Mouse (Mus musculus) midbrain, embryonic 12.5 days (tissue): ENCODE data around the gene Filip1l. TPM values are rescaled to one million over a fixed set of nuclear protein-coding genes. Genes with fewer than 3 reads are reported as not detected.

ENCODE experiments used
- ATAC-seq: fragments of 200-750 bp; cut with Nextera tagmentation; 2 replicates; pipeline ENCODE4 v1.8.0; 2017; ENCODE audit warnings: low read depth, moderate TSS enrichment, moderate library complexity; ENCODE audit not compliant: low FRiP score
- H3K27ac ChIP-seq: fragments of 300-500 bp; sonication (generic); replicated peaks from 2 replicates; pipeline ENCODE4 v1.5.1; 2016; ENCODE audit warnings: mild to moderate bottlenecking
- H3K27me3 ChIP-seq: fragments of 300-500 bp; sonication (generic); 2 replicates; pipeline ENCODE4 v1.6.1; 2016; ENCODE audit warnings: mild to moderate bottlenecking
- H3K36me3 ChIP-seq: fragments of 300-500 bp; sonication (generic); 2 replicates; pipeline ENCODE4 v1.6.1; 2016
- H3K4me1 ChIP-seq: fragments of 300-500 bp; sonication (generic); 2 replicates; pipeline ENCODE4 v1.6.1; 2016
- H3K4me2 ChIP-seq: fragments of 300-500 bp; sonication (generic); replicated peaks from 2 replicates; pipeline ENCODE4 v1.6.1; 2016; ENCODE audit warnings: mild to moderate bottlenecking, moderate library complexity
- H3K4me3 ChIP-seq: fragments of 300-500 bp; sonication (generic); 2 replicates; pipeline ENCODE4 v1.5.1; 2016; ENCODE audit warnings: mild to moderate bottlenecking
- H3K9ac ChIP-seq: fragments of 300-500 bp; sonication (generic); replicated peaks from 2 replicates; pipeline ENCODE4 v1.6.1; 2016; ENCODE audit warnings: mild to moderate bottlenecking, moderate library complexity
- H3K9me3 ChIP-seq: fragments of 300-500 bp; sonication (generic); 2 replicates; pipeline ENCODE4 v1.6.1; 2016; ENCODE audit warnings: mild to moderate bottlenecking
- WGBS: fragments of 180-500 bp; shearing (Covaris S2); methylation state at CpG from one replicate; pipeline ENCODE4 v1.1.7; 2016; 5-methylcytosine and 5-hydroxymethylcytosine counted together
- polyA plus RNA-seq: library from polyadenylated mRNA; unstranded; fragments of >200 nt; fragmentation: Nextera tagmentation; extraction: Ambion mirVana; gene quantifications from 2 replicates; pipeline ENCODE4 v1.2.1, GENCODE M21; 2016

Filip1l gene
- polyA plus RNA-seq, 1 experiment from 2014 or later: 7.0 TPM

DNA sequence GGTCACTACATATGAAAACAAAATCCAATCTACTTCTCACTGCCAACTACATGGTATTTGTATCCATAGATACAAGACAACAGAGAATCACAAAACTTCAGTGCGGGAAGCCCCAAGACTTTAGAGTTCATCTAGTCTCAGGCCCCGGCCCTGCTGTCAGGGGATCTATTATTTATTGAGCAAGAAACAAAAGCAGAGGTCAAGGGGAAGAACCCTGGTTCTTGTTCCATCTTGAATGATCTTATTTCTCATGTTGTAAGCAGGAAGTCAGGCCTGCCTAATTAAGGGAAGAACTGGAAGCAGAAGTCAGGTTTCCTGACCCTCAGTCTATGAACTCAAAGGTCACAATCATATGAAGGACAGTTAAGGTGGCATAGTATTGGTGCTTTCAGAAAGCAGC is 149.3 kb downstream of the Filip1l start:
- Histone ChIP-seq H3K4me3 (no peak overlapping the region), H3K4me2 (no peak overlapping the region), H3K9ac (no peak overlapping the region), H3K9me3 (no peaks in the 10 kb centered on the region), H3K27ac (no peak overlapping the region), H3K27me3 (no peaks in the 10 kb centered on the region), H3K36me3 (no peaks in the 10 kb centered on the region), H3K4me1 (peaks cover under 1% of the 10 kb centered on the region; the same call in 1 of the 2 replicates)
- 9% methylated on average over 2 of the region's 2 CpGs for WGBS
- ATAC-seq: no peak

DNA sequence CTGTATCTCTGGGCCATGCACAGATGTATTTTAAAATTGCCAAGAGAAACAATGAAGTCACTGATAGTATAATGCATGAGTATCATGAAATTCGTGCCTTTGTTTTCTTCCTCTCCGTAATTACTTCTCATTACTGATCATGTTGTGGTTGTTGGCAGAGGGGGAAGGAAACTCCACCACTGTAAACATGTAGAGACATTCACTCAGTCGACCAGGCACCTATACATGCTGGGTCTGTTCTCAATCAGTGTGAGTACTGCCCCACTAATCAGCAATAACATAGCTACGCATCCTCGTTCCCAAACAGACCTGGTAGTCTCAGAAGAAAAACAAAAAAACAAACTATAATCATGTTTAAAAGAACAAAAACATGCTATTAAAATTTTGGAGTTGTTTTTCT is 149.9 kb downstream of the Filip1l start:
- Histone ChIP-seq H3K27me3 (no peaks in the 10 kb centered on the region), H3K9me3 (no peaks in the 10 kb centered on the region), H3K9ac (no peak overlapping the region), H3K4me3 (no peak overlapping the region), H3K4me1 (no peaks in the 10 kb centered on the region), H3K36me3 (no peaks in the 10 kb centered on the region), H3K4me2 (no peak overlapping the region), H3K27ac (no peak overlapping the region)
- no peak for ATAC-seq
- 80% methylated on average over 5 of the region's 5 CpGs for WGBS

DNA sequence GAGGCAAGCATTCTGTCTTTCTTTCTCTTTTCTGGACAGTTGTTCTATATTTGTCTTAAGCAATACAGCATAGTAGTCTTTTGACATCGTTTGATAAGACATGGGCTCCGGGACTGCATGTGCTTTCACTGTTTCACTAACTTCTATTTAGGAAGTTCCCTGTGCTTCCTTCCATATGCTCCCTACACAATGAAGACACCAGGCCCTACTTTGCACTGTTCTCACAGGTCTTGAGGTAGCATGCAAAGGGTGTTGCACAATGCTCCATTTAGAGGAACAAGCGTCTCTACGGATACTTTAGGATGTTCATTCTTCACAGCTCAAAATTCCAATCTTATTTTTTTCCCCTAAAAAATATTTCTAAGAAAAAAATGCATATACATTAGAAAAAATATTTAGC is 151.8 kb downstream of the Filip1l start:
- no peak overlapping the region for H3K27ac ChIP-seq
- no peak for ATAC-seq
- no peak overlapping the region for H3K4me3 ChIP-seq
- H3K9ac ChIP-seq: no peak overlapping the region
- no peaks in the 10 kb centered on the region for H3K27me3 ChIP-seq
- H3K36me3 ChIP-seq: no peaks in the 10 kb centered on the region
- no peaks in the 10 kb centered on the region for H3K9me3 ChIP-seq
- 94% methylated on average over 4 of the region's 4 CpGs for WGBS
- no peaks in the 10 kb centered on the region for H3K4me1 ChIP-seq
- H3K4me2 ChIP-seq: no peak overlapping the region

GRCm38 (mm10) chr16:57506133-57506532 is 153.2 kb downstream of the Filip1l start:
- Histone ChIP-seq H3K4me2 (no peak overlapping the region), H3K27ac (no peak overlapping the region), H3K4me3 (no peak overlapping the region), H3K9ac (no peak overlapping the region), H3K9me3 (no peaks in the 10 kb centered on the region), H3K4me1 (no peaks in the 10 kb centered on the region), H3K36me3 (no peaks in the 10 kb centered on the region), H3K27me3 (no peaks in the 10 kb centered on the region)
- 88% methylated on average over 6 of the region's 6 CpGs for WGBS
- ATAC-seq: no peak

GRCm38 (mm10) chr16:57508351-57508750 is 155.5 kb downstream of the Filip1l start:
- no peaks in the 10 kb centered on the region for H3K4me1 ChIP-seq
- no peak overlapping the region for H3K9ac ChIP-seq
- no peak overlapping the region for H3K4me3 ChIP-seq
- ATAC-seq: no peak
- 82% methylated on average over 1 of the region's 1 CpGs for WGBS
- no peak overlapping the region for H3K27ac ChIP-seq
- no peaks in the 10 kb centered on the region for H3K36me3 ChIP-seq
- no peaks in the 10 kb centered on the region for H3K27me3 ChIP-seq
- H3K4me2 ChIP-seq: no peak overlapping the region
- no peaks in the 10 kb centered on the region for H3K9me3 ChIP-seq

- WGBS: 86% methylated on average over 3 of the region's 3 CpGs
- no peak overlapping the region for H3K9ac ChIP-seq
- H3K4me3 ChIP-seq: no peak overlapping the region
- H3K4me2 ChIP-seq: no peak overlapping the region
- no peaks in the 10 kb centered on the region for H3K36me3 ChIP-seq
- no peak for ATAC-seq
- H3K4me1 ChIP-seq: no peaks in the 10 kb centered on the region
- no peaks in the 10 kb centered on the region for H3K27me3 ChIP-seq
- H3K27ac ChIP-seq: no peak overlapping the region
- no peaks in the 10 kb centered on the region for H3K9me3 ChIP-seq
These were observed 156.2 kb downstream of the Filip1l start for GRCm38 (mm10) chr16:57509099-57509498.

- H3K4me2 ChIP-seq: no peak overlapping the region
- no peaks in the 10 kb centered on the region for H3K27me3 ChIP-seq
- no peak overlapping the region for H3K27ac ChIP-seq
- WGBS: 91% methylated on average over 7 of the region's 7 CpGs
- ATAC-seq: no peak
- no peak overlapping the region for H3K9ac ChIP-seq
- H3K9me3 ChIP-seq: no peaks in the 10 kb centered on the region
- no peaks in the 10 kb centered on the region for H3K4me1 ChIP-seq
- H3K36me3 ChIP-seq: no peaks in the 10 kb centered on the region
- H3K4me3 ChIP-seq: no peak overlapping the region
These were observed 160.7 kb downstream of the Filip1l start for GRCm38 (mm10) chr16:57513562-57513961.

GRCm38 (mm10) chr16:57514371-57514770 is 161.5 kb downstream of the Filip1l start:
- Histone ChIP-seq H3K27me3 (no peaks in the 10 kb centered on the region), H3K4me3 (no peak overlapping the region), H3K27ac (no peak overlapping the region), H3K9me3 (no peaks in the 10 kb centered on the region), H3K9ac (no peak overlapping the region), H3K36me3 (no peaks in the 10 kb centered on the region), H3K4me1 (no peaks in the 10 kb centered on the region), H3K4me2 (no peak overlapping the region)
- ATAC-seq: no peak
- 64% methylated on average over 4 of the region's 4 CpGs for WGBS

GRCm38 (mm10) chr16:57515636-57516035 is 162.7 kb downstream of the Filip1l start:
- 89% methylated on average over 10 of the region's 10 CpGs for WGBS
- Histone ChIP-seq H3K4me1 (no peaks in the 10 kb centered on the region), H3K9ac (no peak overlapping the region), H3K9me3 (no peaks in the 10 kb centered on the region), H3K4me3 (no peak overlapping the region), H3K27me3 (no peaks in the 10 kb centered on the region), H3K36me3 (no peaks in the 10 kb centered on the region), H3K27ac (no peak overlapping the region), H3K4me2 (no peak overlapping the region)
- no peak for ATAC-seq

GRCm38 (mm10) chr16:57525046-57525445 is 172.2 kb downstream of the Filip1l start:
- WGBS: 88% methylated on average over 5 of the region's 5 CpGs
- Histone ChIP-seq H3K27ac (no peak overlapping the region), H3K9me3 (no peaks in the 10 kb centered on the region), H3K4me2 (no peak overlapping the region), H3K4me3 (no peak overlapping the region), H3K4me1 (no peaks in the 10 kb centered on the region), H3K36me3 (no peaks in the 10 kb centered on the region), H3K27me3 (no peaks in the 10 kb centered on the region), H3K9ac (no peak overlapping the region)
- no peak for ATAC-seq

GRCm38 (mm10) chr16:57525476-57525875 is 172.6 kb downstream of the Filip1l start:
- Histone ChIP-seq H3K36me3 (no peaks in the 10 kb centered on the region), H3K9me3 (no peaks in the 10 kb centered on the region), H3K4me1 (no peaks in the 10 kb centered on the region), H3K27ac (no peak overlapping the region), H3K27me3 (no peaks in the 10 kb centered on the region), H3K4me2 (no peak overlapping the region), H3K9ac (no peak overlapping the region), H3K4me3 (no peak overlapping the region)
- 88% methylated on average over 4 of the region's 4 CpGs for WGBS
- no peak for ATAC-seq

DNA sequence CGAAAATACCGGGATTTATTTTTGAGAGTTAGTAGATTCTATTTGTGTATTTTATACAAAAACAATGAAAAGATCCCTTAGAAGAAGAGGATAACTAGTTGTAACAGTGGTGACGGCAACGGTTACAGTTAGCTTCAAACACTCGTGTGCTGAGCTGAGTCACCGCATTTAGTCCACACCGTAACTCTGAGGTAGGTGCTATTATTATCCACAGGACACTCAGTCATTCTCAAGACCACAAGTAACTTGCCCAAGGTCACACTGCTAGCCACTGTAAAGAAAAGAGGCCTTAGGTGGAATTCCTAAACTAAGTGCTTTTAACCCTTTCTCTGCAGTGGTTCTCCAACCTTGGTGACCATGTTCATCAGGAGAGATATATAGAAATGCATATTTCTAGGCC is 174.0 kb downstream of the Filip1l start:
- Histone ChIP-seq H3K27me3 (no peaks in the 10 kb centered on the region), H3K4me1 (no peaks in the 10 kb centered on the region), H3K9ac (no peak overlapping the region), H3K27ac (no peak overlapping the region), H3K4me3 (no peak overlapping the region), H3K4me2 (no peak overlapping the region), H3K36me3 (no peaks in the 10 kb centered on the region), H3K9me3 (no peaks in the 10 kb centered on the region)
- 97% methylated on average over 7 of the region's 7 CpGs for WGBS
- ATAC-seq: no peak

DNA sequence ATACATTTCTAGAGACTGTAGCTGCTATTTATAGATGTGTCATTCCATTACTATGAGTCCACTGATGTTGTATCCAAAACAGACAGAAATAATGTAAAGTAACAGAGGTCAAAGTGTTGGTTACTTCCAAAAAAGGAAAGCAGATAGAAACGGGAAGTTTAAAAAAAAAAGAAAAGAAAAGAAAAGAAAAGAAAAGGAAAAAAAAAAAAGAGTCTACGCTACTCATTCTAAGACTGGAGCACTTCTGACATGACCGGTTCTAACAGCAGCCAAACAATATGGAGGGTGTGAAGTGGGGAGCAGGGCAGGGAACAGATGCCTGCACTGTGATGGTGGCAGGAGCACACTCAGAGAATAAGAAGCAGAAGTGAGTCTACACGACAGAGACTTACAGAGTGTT is 175.6 kb downstream of the Filip1l start:
- Histone ChIP-seq H3K4me3 (no peak overlapping the region), H3K9ac (no peak overlapping the region), H3K4me1 (no peaks in the 10 kb centered on the region; the same call in 1 of the 2 replicates), H3K36me3 (no peaks in the 10 kb centered on the region), H3K27me3 (no peaks in the 10 kb centered on the region), H3K27ac (no peak overlapping the region), H3K9me3 (no peaks in the 10 kb centered on the region), H3K4me2 (no peak overlapping the region)
- WGBS: 81% methylated on average over 4 of the region's 4 CpGs
- ATAC-seq: no peak
